Mouse (Mus musculus) induced T-regulatory cell, adult 2 months (primary cell): ENCODE results near the gene Arnt.

Source experiments
- DNase-seq: peaks from one replicate; pipeline ENCODE4 v3.0.0-alpha.2; 2012; ENCODE audit warnings: low read depth

Gene Arnt

GRCm38 (mm10) chr3:95457758-95458157, 23.6 kb downstream of the Arnt start:
- no peak for DNase-seq

GRCm38 (mm10) chr3:95459381-95459780, 25.2 kb downstream of the Arnt start:
- DNase-seq, result no peak

- no peak for DNase-seq
Observed at GRCm38 (mm10) chr3:95463852-95464251, 29.7 kb downstream of the Arnt start.

GRCm38 (mm10) chr3:95478966-95479365, 44.8 kb downstream of the Arnt start:
- no peak for DNase-seq

- DNase-seq, result no peak
Observed at GRCm38 (mm10) chr3:95486421-95486820, 52.2 kb downstream of the Arnt start.

GRCm38 (mm10) chr3:95488679-95489078, 54.5 kb downstream of the Arnt start:
- DNase-seq, result no peak

- no peak for DNase-seq
Observed at GRCm38 (mm10) chr3:95490238-95490637, 56.0 kb downstream of the Arnt start.

GRCm38 (mm10) chr3:95494342-95494741, 60.2 kb downstream of the Arnt start:
- DNase-seq, result peak; percentile 54

- no peak for DNase-seq
Observed at GRCm38 (mm10) chr3:95498229-95498628, 64.0 kb downstream of the Arnt start.

GRCm38 (mm10) chr3:95499024-95499423, 64.8 kb downstream of the Arnt start, which contains the start of gene Ctsk:
Gene Ctsk (plus strand): TSS chr3:95499256.
- DNase-seq, result no peak

GRCm38 (mm10) chr3:95499496-95500140, 65.4 kb downstream of the Arnt start:
- DNase-seq, result no peak

GRCm38 (mm10) chr3:95502312-95502711, 68.1 kb downstream of the Arnt start:
- no peak for DNase-seq

- no peak for DNase-seq
Observed at GRCm38 (mm10) chr3:95509348-95509747, 75.2 kb downstream of the Arnt start.

- DNase-seq, result peak; percentile 83
Observed at GRCm38 (mm10) chr3:95511611-95512180, 77.5 kb downstream of the Arnt start.

GRCm38 (mm10) chr3:95516614-95517041, 82.4 kb downstream of the Arnt start:
- DNase-seq, result no peak

- peak; percentile 83 for DNase-seq
Observed at GRCm38 (mm10) chr3:95517493-95517898, 83.3 kb downstream of the Arnt start.

- no peak for DNase-seq
Observed at GRCm38 (mm10) chr3:95518891-95519290, 84.7 kb downstream of the Arnt start.

- no peak for DNase-seq
Observed at GRCm38 (mm10) chr3:95519315-95519714, 85.1 kb downstream of the Arnt start.

- DNase-seq, result no peak
Observed at GRCm38 (mm10) chr3:95520100-95520499, 85.9 kb downstream of the Arnt start.

- DNase-seq, result peak; percentile 36
Observed at GRCm38 (mm10) chr3:95521168-95521567, 87.0 kb downstream of the Arnt start.

GRCm38 (mm10) chr3:95523662-95524061, 89.5 kb downstream of the Arnt start:
- DNase-seq, result peak; percentile 79

- no peak for DNase-seq
Observed at GRCm38 (mm10) chr3:95524673-95525072, 90.5 kb downstream of the Arnt start.

- DNase-seq, result no peak
Observed at GRCm38 (mm10) chr3:95526111-95526510, 91.9 kb downstream of the Arnt start.
